Mouse (Mus musculus): Measurements from ENCODE around the gene Gm20388.

DNA sequence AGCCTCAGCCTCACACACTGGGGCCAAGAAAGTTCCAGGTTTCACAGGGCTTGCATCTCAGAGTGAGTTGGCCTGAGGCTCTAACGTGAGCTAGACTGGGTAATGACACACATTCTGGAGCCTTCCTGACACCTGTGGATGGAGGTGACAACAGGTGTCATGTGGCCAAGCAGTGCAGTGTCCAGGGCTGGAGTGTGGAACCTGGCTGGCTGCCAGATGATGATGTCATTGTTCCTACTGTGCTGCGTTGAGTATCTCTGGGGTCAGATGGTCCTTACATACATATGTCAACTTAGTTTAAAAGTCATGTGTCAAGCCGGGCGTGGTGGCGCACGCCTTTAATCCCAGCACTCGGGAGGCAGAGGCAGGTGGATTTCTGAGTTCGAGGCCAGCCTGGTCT is 368.8 kb downstream of the Gm20388 start:
- no peak for TF ChIP-seq CTCF (IDR thresholded peaks at IDR 0.05; ENCODE audit: low read depth)
- TF ChIP-seq EP300 (IDR thresholded peaks at IDR 0.05; ENCODE audit: low read depth) = no peak
